8 mouse cellular contexts compared by ENCODE assay signal in genomic region chr5:38366650-38367470, GRCm38 (mm10). TPM values are rescaled to one million over a fixed set of nuclear protein-coding genes. Genes with fewer than 3 reads are reported as not detected.
DNase-seq lines count a peak whose midpoint lies in the region; ATAC-seq and TF ChIP-seq lines count a peak whose summit lies in the region.

No protein-coding gene starts in this region.

- H3K4me3 ChIP-seq in embryonic facial prominence, embryonic 10.5 days: peak overlapping the region; percentile 51
- peak overlapping the region; percentile 55 for H3K4me3 ChIP-seq in heart, embryonic 10.5 days
- H3K4me3 ChIP-seq in kidney, adult 2 months (ENCODE audit: insufficient read depth, low read depth, low read length): peak overlapping the region; percentile 22; the same call in 1 of the 2 replicates
- H3K4me3 ChIP-seq in lung, adult 2 months (replicated peaks; ENCODE audit: extremely low read depth, low read depth, low read length): peak overlapping the region; percentile 20
- H3K4me3 ChIP-seq in neural tube, embryonic 13.5 days: peak overlapping the region; percentile 21

- H3K4me1 ChIP-seq in embryonic facial prominence, embryonic 10.5 days: peaks cover 32% of the 10 kb centered on the region
- H3K4me1 ChIP-seq in heart, embryonic 10.5 days: peaks cover 24% of the 10 kb centered on the region
- H3K4me1 ChIP-seq in kidney, adult 2 months (ENCODE audit: control insufficient read depth, insufficient read depth, low read length): no peaks in the 10 kb centered on the region
- H3K4me1 ChIP-seq in lung, adult 2 months (ENCODE audit: control insufficient read depth, insufficient read depth, low read length): no peaks in the 10 kb centered on the region
- peaks cover 14% of the 10 kb centered on the region for H3K4me1 ChIP-seq in neural tube, embryonic 13.5 days (replicated peaks)

- H3K9ac ChIP-seq in neural tube, embryonic 13.5 days: no peak overlapping the region

- H3K4me2 ChIP-seq in neural tube, embryonic 13.5 days: peak overlapping the region; percentile 52

- peak; percentile 80 for ATAC-seq in neural tube, embryonic 13.5 days (ENCODE audit: low read depth)

- WGBS in embryonic facial prominence, embryonic 10.5 days: 9% methylated on average over 18 of the region's 18 CpGs
- 6% methylated on average over 18 of the region's 18 CpGs for WGBS in heart, embryonic 10.5 days
- WGBS in kidney, adult 2 months: 19% methylated on average over 18 of the region's 18 CpGs
- WGBS in lung, adult 2 months: 14% methylated on average over 18 of the region's 18 CpGs
- 14% methylated on average over 18 of the region's 18 CpGs for WGBS in neural tube, embryonic 13.5 days

- no peak for TF ChIP-seq CTCF in kidney, adult 2 months (conservative IDR thresholded peaks at IDR 0.05; ENCODE audit: insufficient read depth, insufficient read length, low read depth, low read length)
- no peak for TF ChIP-seq CTCF in lung, adult 2 months (IDR thresholded peaks at IDR 0.05; ENCODE audit: insufficient read depth, low read length)

- H3K9me3 ChIP-seq in embryonic facial prominence, embryonic 10.5 days: no peaks in the 10 kb centered on the region
- H3K9me3 ChIP-seq in heart, embryonic 10.5 days: no peaks in the 10 kb centered on the region
- no peaks in the 10 kb centered on the region for H3K9me3 ChIP-seq in neural tube, embryonic 13.5 days

- DNase-seq in adrenal gland, adult (ENCODE audit: inconsistent age in 2 of 2, low spot score in 1 of 2): peak; percentile 17 to 53
- DNase-seq in adrenal gland, postnatal 4 days (ENCODE audit: low spot score in 2 of 2): no peak
- DNase-seq in embryonic facial prominence, embryonic 10.5 days (ENCODE audit: low spot score): peak; percentile 53
- peak; percentile 83 for DNase-seq in heart, embryonic 10.5 days (ENCODE audit: low spot score)
- peak; percentile 43 for DNase-seq in kidney, adult 2 months
- DNase-seq in lung, adult 2 months: peak; percentile 7
- DNase-seq in spleen, postnatal 4 days (ENCODE audit: low spot score in 2 of 2): no peak

- no peak for TF ChIP-seq POLR2A in kidney, adult 2 months (IDR thresholded peaks at IDR 0.05; ENCODE audit: low read depth, low read length)
- no peak for TF ChIP-seq POLR2A in lung, adult 2 months (IDR thresholded peaks at IDR 0.05; ENCODE audit: borderline replicate concordance, extremely low read depth, low read depth, low read length)

- peak overlapping the region; percentile 65 for H3K27ac ChIP-seq in embryonic facial prominence, embryonic 10.5 days (replicated peaks)
- H3K27ac ChIP-seq in heart, embryonic 10.5 days: peak overlapping the region; percentile 73
- H3K27ac ChIP-seq in kidney, adult 2 months (ENCODE audit: insufficient read depth, low read depth, low read length): no peak overlapping the region
- no peak overlapping the region for H3K27ac ChIP-seq in neural tube, embryonic 13.5 days (replicated peaks)

- H3K36me3 ChIP-seq in embryonic facial prominence, embryonic 10.5 days (replicated peaks): no peaks in the 10 kb centered on the region
- H3K36me3 ChIP-seq in heart, embryonic 10.5 days: no peaks in the 10 kb centered on the region
- H3K36me3 ChIP-seq in kidney, adult 2 months (ENCODE audit: control insufficient read depth, insufficient read depth, low read length): no peaks in the 10 kb centered on the region
- H3K36me3 ChIP-seq in neural tube, embryonic 13.5 days: no peaks in the 10 kb centered on the region

- peaks cover 13% of the 10 kb centered on the region for H3K27me3 ChIP-seq in embryonic facial prominence, embryonic 10.5 days (replicated peaks; ENCODE audit: low read depth, poor library complexity, severe bottlenecking)
- H3K27me3 ChIP-seq in heart, embryonic 10.5 days (ENCODE audit: insufficient read depth, poor library complexity, severe bottlenecking): peaks cover 32% of the 10 kb centered on the region; the same call in 1 of the 2 replicates
- H3K27me3 ChIP-seq in kidney, adult 2 months (replicated peaks; ENCODE audit: control insufficient read depth, insufficient read depth, low read length): no peaks in the 10 kb centered on the region
- no peaks in the 10 kb centered on the region for H3K27me3 ChIP-seq in neural tube, embryonic 13.5 days

RNA-seq across cellular contexts. Expression of gene Drd5, which starts 47.7 kb away (rescaled TPM):
- total RNA-seq in adrenal gland, postnatal 4 days (2021): not detected
- polyA plus RNA-seq in embryonic facial prominence, embryonic 10.5 days (2016; fragmentation: Nextera tagmentation; extraction: Ambion mirVana): 0.05 and 0.09 TPM in 2 replicates
- polyA plus RNA-seq in heart, embryonic 10.5 days (2016; fragmentation: Nextera tagmentation; extraction: Ambion mirVana): not detected in 2 replicates
- not detected in 2 replicates for polyA plus RNA-seq in kidney, adult 2 months (2012; rRNA removed)
- not detected in 2 replicates for polyA plus RNA-seq in lung, adult 2 months (2012; rRNA removed)
- polyA plus RNA-seq in neural tube, embryonic 13.5 days (2015; fragmentation: Nextera tagmentation; extraction: Ambion mirVana): 0.27 and 0.28 TPM in 2 replicates

Comparison
In these comparisons a context has a peak if more than half of its experiments do, and no peak if none do; other contexts are left out.
1. DNase-seq: peak in adrenal gland, adult (2 of 2), embryonic facial prominence, embryonic 10.5 days (single experiment), heart, embryonic 10.5 days (single experiment), kidney, adult 2 months (single experiment) and lung, adult 2 months (single experiment); none in adrenal gland, postnatal 4 days (0 of 2) and spleen, postnatal 4 days (0 of 2).
2. H3K27ac ChIP-seq: peak in embryonic facial prominence, embryonic 10.5 days (single experiment) and heart, embryonic 10.5 days (single experiment); none in kidney, adult 2 months (single experiment) and neural tube, embryonic 13.5 days (single experiment).
3. Peak in every context shown above with its lines, with median percentiles within 50 percentile points of each other: H3K4me3 ChIP-seq.